Mouse (Mus musculus): Measurements from ENCODE around the gene Ext2. TPM values are rescaled to one million over a fixed set of nuclear protein-coding genes. Genes with fewer than 3 reads are reported as not detected.

Ext2 gene
- total RNA-seq, 2 experiments from 2014 or later: 50.6 to 57.4 TPM

GRCm38 (mm10) chr2:93840109-93840508 is 17.7 kb upstream of the Ext2 start:
- DNase-seq (ENCODE audit: extremely low spot score in 1 of 2, low spot score in 2 of 2): no peak
- Histone ChIP-seq H3K27ac (no peak overlapping the region), H3K4me3 (no peak overlapping the region)
- intact Hi-C loops (cut with DNase I): no loop called here
- TF ChIP-seq CTCF (IDR thresholded peaks at IDR 0.05): no peak

DNA sequence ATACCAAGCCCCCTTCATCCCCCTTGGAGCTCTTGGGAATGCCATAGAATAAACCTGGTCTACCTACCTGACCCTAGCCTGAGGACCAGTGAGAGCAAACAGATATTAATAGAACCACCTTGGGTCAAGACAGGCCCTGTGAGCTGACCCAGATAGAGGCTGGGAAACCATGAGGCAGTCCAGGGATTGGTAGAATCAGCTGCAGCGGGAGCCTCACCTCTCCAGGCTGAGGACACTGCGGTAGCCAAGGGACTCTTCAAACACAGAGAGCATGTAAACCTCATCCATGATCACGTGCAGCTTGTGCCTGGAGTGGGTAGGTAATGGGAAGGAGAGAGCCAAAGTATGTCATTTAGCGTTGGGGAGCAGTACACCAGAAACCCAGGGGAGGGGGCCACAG is 16.6 kb upstream of the Ext2 start:
- intact Hi-C loops (cut with DNase I): no loop called here
- H3K27ac ChIP-seq: no peak overlapping the region
- TF ChIP-seq CTCF (IDR thresholded peaks at IDR 0.05): no peak
- no peak overlapping the region for H3K4me3 ChIP-seq
- no peak for DNase-seq (ENCODE audit: extremely low spot score in 1 of 2, low spot score in 2 of 2)

- intact Hi-C loops (cut with DNase I): no loop called here
These were observed 13.9 kb upstream of the Ext2 start for GRCm38 (mm10) chr2:93836232-93836785.

DNA sequence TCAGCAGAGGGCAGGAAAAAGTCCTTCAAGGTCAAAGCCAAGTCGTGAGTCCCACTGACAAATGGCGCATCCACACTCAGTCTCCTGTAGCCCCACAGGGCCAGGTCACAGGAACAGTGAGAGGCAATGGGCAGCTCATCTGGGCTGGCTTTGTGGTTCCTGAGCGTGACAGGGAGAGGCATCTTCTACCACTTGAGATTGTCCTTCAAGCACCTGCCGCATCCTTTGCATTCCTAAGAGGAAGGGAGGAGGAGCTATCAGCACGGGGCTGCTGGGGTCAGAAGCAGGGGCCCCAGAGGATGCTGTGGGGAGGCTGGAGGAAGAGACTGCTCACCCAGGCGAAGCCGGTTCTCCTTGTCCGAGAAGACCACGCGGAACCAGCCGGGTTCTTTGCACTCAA is 13.2 kb upstream of the Ext2 start:
- no peak for DNase-seq (ENCODE audit: extremely low spot score in 1 of 2, low spot score in 2 of 2)
- Histone ChIP-seq H3K27ac (no peak overlapping the region), H3K4me3 (no peak overlapping the region)
- intact Hi-C loops (cut with DNase I): no loop called here
- TF ChIP-seq CTCF (IDR thresholded peaks at IDR 0.05): no peak

More at GRCm38 (mm10) chr2:93836232-93836785, 13.9 kb upstream of the Ext2 start:
- no peak overlapping the region for H3K27ac ChIP-seq
- no peak for TF ChIP-seq CTCF (IDR thresholded peaks at IDR 0.05)
- no peak for DNase-seq (ENCODE audit: extremely low spot score in 1 of 2, low spot score in 2 of 2)
- H3K4me3 ChIP-seq: no peak overlapping the region

- intact Hi-C loops (cut with DNase I): no loop called here
- H3K4me3 ChIP-seq: no peak overlapping the region
- TF ChIP-seq CTCF (IDR thresholded peaks at IDR 0.05): peak; percentile 97
- DNase-seq (ENCODE audit: extremely low spot score in 1 of 2, low spot score in 2 of 2): peak; percentile 41 to 53
- H3K27ac ChIP-seq: no peak overlapping the region
These were observed 1.2 kb upstream of the Ext2 start for GRCm38 (mm10) chr2:93823519-93823918.

GRCm38 (mm10) chr2:93817791-93818190 is 4.6 kb downstream of the Ext2 start:
- intact Hi-C loops (cut with DNase I): loop anchor here (10.0 kb wide), 1 partner anchor 343 kb away; no protein-coding TSS in a partner anchor
- DNase-seq (ENCODE audit: extremely low spot score in 1 of 2, low spot score in 2 of 2): no peak
- Histone ChIP-seq H3K4me3 (no peak overlapping the region), H3K27ac (no peak overlapping the region)
- TF ChIP-seq CTCF (IDR thresholded peaks at IDR 0.05): no peak

GRCm38 (mm10) chr2:93813343-93813742 is 9.0 kb downstream of the Ext2 start:
- no peak overlapping the region for H3K4me3 ChIP-seq
- TF ChIP-seq CTCF (IDR thresholded peaks at IDR 0.05): no peak
- no peak for DNase-seq (ENCODE audit: extremely low spot score in 1 of 2, low spot score in 2 of 2)
- intact Hi-C loops (cut with DNase I): loop anchor here (10.0 kb wide), 1 partner anchor 339 kb away; no protein-coding TSS in a partner anchor
- no peak overlapping the region for H3K27ac ChIP-seq

DNA sequence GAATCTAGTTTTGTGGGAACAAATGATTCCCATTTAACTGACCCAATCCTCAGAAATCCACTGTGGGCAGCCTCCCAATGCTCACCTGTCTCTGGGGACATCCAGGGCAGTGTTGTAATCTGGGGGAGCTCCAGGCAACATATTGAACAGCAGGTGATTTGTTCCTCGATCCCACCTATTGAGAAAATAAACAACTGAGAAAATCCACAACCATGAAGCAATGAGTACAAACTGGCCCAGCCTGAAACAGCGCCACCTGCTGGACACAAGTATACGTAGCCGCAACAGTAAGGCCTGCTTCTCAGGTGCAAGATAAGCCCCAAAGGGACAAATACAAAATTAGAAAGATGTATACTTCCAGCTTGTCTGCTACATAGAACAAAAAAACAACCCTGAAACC is 10.6 kb downstream of the Ext2 start:
- H3K4me3 ChIP-seq: no peak overlapping the region
- DNase-seq (ENCODE audit: extremely low spot score in 1 of 2, low spot score in 2 of 2): peak; percentile 43 to 64
- no peak overlapping the region for H3K27ac ChIP-seq
- intact Hi-C loops (cut with DNase I): loop anchor here (10.0 kb wide), 1 partner anchor 337 kb away; no protein-coding TSS in a partner anchor
- TF ChIP-seq CTCF (IDR thresholded peaks at IDR 0.05): peak; percentile 95

- H3K4me3 ChIP-seq: no peak overlapping the region
- peak; percentile 92 for TF ChIP-seq CTCF (IDR thresholded peaks at IDR 0.05)
- intact Hi-C loops (cut with DNase I): loop anchor here (10.0 kb wide), 1 partner anchor 335 kb away; no protein-coding TSS in a partner anchor
- H3K27ac ChIP-seq: no peak overlapping the region
- no peak for DNase-seq (ENCODE audit: extremely low spot score in 1 of 2, low spot score in 2 of 2)
These were observed 12.4 kb downstream of the Ext2 start for GRCm38 (mm10) chr2:93809931-93810330.

GRCm38 (mm10) chr2:93808071-93808470 is 14.3 kb downstream of the Ext2 start:
- no peak for DNase-seq (ENCODE audit: extremely low spot score in 1 of 2, low spot score in 2 of 2)
- Histone ChIP-seq H3K4me3 (no peak overlapping the region), H3K27ac (no peak overlapping the region)
- TF ChIP-seq CTCF (IDR thresholded peaks at IDR 0.05): no peak
- intact Hi-C loops (cut with DNase I): no loop called here

GRCm38 (mm10) chr2:93807440-93807839 is 14.9 kb downstream of the Ext2 start:
- no peak for TF ChIP-seq CTCF (IDR thresholded peaks at IDR 0.05)
- DNase-seq (ENCODE audit: extremely low spot score in 1 of 2, low spot score in 2 of 2): no peak
- intact Hi-C loops (cut with DNase I): no loop called here
- Histone ChIP-seq H3K27ac (no peak overlapping the region), H3K4me3 (no peak overlapping the region)

GRCm38 (mm10) chr2:93806487-93807201 is 15.7 kb downstream of the Ext2 start:
- Histone ChIP-seq H3K27ac (no peak overlapping the region), H3K4me3 (no peak overlapping the region)
- peak; percentile 7; the same call in 1 of the 2 replicates for TF ChIP-seq CTCF (IDR thresholded peaks at IDR 0.05)
- DNase-seq (ENCODE audit: extremely low spot score in 1 of 2, low spot score in 2 of 2): no peak
- intact Hi-C loops (cut with DNase I): no loop called here

Measured in left cerebral cortex, adult 2 months (tissue).